8 mouse cellular contexts compared by ENCODE assay signal in genomic region chr14:56598759-56599158, GRCm38 (mm10). TPM values are rescaled to one million over a fixed set of nuclear protein-coding genes. Genes with fewer than 3 reads are reported as not detected.
A peak's percentile ranks its signal among the peaks of the same experiment; 100 is the strongest.
DNase-seq lines count a peak whose midpoint lies in the region; ATAC-seq and TF ChIP-seq lines count a peak whose summit lies in the region.

No protein-coding gene starts in this region.

- H3K27me3 ChIP-seq in midbrain, embryonic 14.5 days (ENCODE audit: control insufficient read depth, insufficient read depth, low read length), result no peaks in the 10 kb centered on the region
- no peaks in the 10 kb centered on the region for H3K27me3 ChIP-seq in midbrain, embryonic 13.5 days
- no peaks in the 10 kb centered on the region for H3K27me3 ChIP-seq in lung, embryonic 14.5 days (ENCODE audit: insufficient read depth, low read length)

- no peaks in the 10 kb centered on the region for H3K36me3 ChIP-seq in midbrain, embryonic 14.5 days (ENCODE audit: control insufficient read depth, insufficient read depth, low read length)
- no peaks in the 10 kb centered on the region for H3K36me3 ChIP-seq in midbrain, embryonic 13.5 days
- H3K36me3 ChIP-seq in lung, embryonic 14.5 days (ENCODE audit: insufficient read depth), result no peaks in the 10 kb centered on the region

- TF ChIP-seq CTCF in brain, embryonic 14.5 days (IDR thresholded peaks at IDR 0.05; ENCODE audit: borderline replicate concordance, extremely low read depth, insufficient read depth, insufficient read length), result peak; percentile 64
- peak; percentile 78 for TF ChIP-seq CTCF in lung, embryonic 14.5 days (IDR thresholded peaks at IDR 0.05; ENCODE audit: low read depth)

- TF ChIP-seq POLR2A in brain, embryonic 14.5 days (IDR thresholded peaks at IDR 0.05; ENCODE audit: borderline replicate concordance, extremely low read depth, insufficient read depth, insufficient read length, poor library complexity, severe bottlenecking), result no peak

- DNase-seq in cerebellum, adult 9-10 months, result no peak
- DNase-seq in midbrain, embryonic 14.5 days, result peak; percentile 49
- peak; percentile 45 for DNase-seq in brain, embryonic 14.5 days (ENCODE audit: low read depth)
- peak; percentile 65 for DNase-seq in gastrocnemius, postnatal 10 days
- peak; percentile 56 for DNase-seq in lung, embryonic 14.5 days
- peak; percentile 57 to 84 for DNase-seq in spleen, postnatal 10 days (ENCODE audit: low spot score in 2 of 2)

- H3K27ac ChIP-seq in midbrain, embryonic 14.5 days (replicated peaks; ENCODE audit: low read depth, low read length), result no peak overlapping the region
- H3K27ac ChIP-seq in midbrain, embryonic 13.5 days, result no peak overlapping the region
- H3K27ac ChIP-seq in lung, embryonic 14.5 days (ENCODE audit: low read depth), result no peak overlapping the region

- no peak overlapping the region for H3K4me2 ChIP-seq in midbrain, embryonic 14.5 days (ENCODE audit: low read length)
- no peak overlapping the region for H3K4me2 ChIP-seq in midbrain, embryonic 13.5 days (replicated peaks)
- H3K4me2 ChIP-seq in lung, embryonic 14.5 days, result no peak overlapping the region

- H3K4me3 ChIP-seq in midbrain, embryonic 14.5 days (replicated peaks; ENCODE audit: low read depth, low read length), result no peak overlapping the region
- H3K4me3 ChIP-seq in midbrain, embryonic 13.5 days (replicated peaks), result no peak overlapping the region
- no peak overlapping the region for H3K4me3 ChIP-seq in lung, embryonic 14.5 days (ENCODE audit: low read depth, low read length)

- ATAC-seq in cerebellum, adult (ENCODE audit: insufficient number of reproducible peaks, low FRiP score, low TSS enrichment), result peak; percentile 26; the same call in 1 of the 2 replicates
- ATAC-seq in midbrain, embryonic 14.5 days (ENCODE audit: low FRiP score, low TSS enrichment), result no peak
- no peak for ATAC-seq in midbrain, embryonic 13.5 days
- no peak for ATAC-seq in lung, embryonic 14.5 days (ENCODE audit: insufficient read depth)

- H3K4me1 ChIP-seq in midbrain, embryonic 14.5 days (ENCODE audit: control insufficient read depth, insufficient read depth, low read length), result no peaks in the 10 kb centered on the region
- H3K4me1 ChIP-seq in midbrain, embryonic 13.5 days (replicated peaks), result no peaks in the 10 kb centered on the region
- H3K4me1 ChIP-seq in lung, embryonic 14.5 days (ENCODE audit: insufficient read depth), result no peaks in the 10 kb centered on the region

- H3K9ac ChIP-seq in midbrain, embryonic 14.5 days (replicated peaks; ENCODE audit: low read length), result no peak overlapping the region
- no peak overlapping the region for H3K9ac ChIP-seq in midbrain, embryonic 13.5 days (replicated peaks)
- no peak overlapping the region for H3K9ac ChIP-seq in lung, embryonic 14.5 days

- no peaks in the 10 kb centered on the region for H3K9me3 ChIP-seq in midbrain, embryonic 14.5 days (ENCODE audit: control insufficient read depth, low read length)
- H3K9me3 ChIP-seq in midbrain, embryonic 13.5 days, result no peaks in the 10 kb centered on the region
- no peaks in the 10 kb centered on the region for H3K9me3 ChIP-seq in lung, embryonic 14.5 days (ENCODE audit: low read depth, low read length)

- 43% methylated on average over 6 of the region's 6 CpGs for WGBS in midbrain, embryonic 14.5 days
- WGBS in midbrain, embryonic 13.5 days, result 44% methylated on average over 6 of the region's 6 CpGs
- WGBS in lung, embryonic 14.5 days, result 46% methylated on average over 6 of the region's 6 CpGs

RNA-seq across cellular contexts. Expression of gene Parp4, which starts 23.3 kb away (rescaled TPM):
- polyA plus RNA-seq in midbrain, embryonic 14.5 days (2014; fragmentation: Nextera tagmentation; extraction: Ambion mirVana), result 0.61 and 1.1 TPM in 2 replicates
- 0.87 and 0.92 TPM in 2 replicates for polyA plus RNA-seq in midbrain, embryonic 13.5 days (2015; fragmentation: Nextera tagmentation; extraction: Ambion mirVana)
- polyA plus RNA-seq in brain, embryonic 14.5 days (2012; rRNA removed), result 1.4 and 2.3 TPM in 2 replicates
- total RNA-seq in gastrocnemius, postnatal 10 days (2021), result 10 to 100 TPM; 10.4 to 12.4 TPM
- 4.0 and 5.9 TPM in 2 replicates for polyA plus RNA-seq in lung, embryonic 14.5 days (2014; fragmentation: Nextera tagmentation; extraction: Ambion mirVana)

RNA-seq across cellular contexts. Expression of gene Cenpj, which starts 23.5 kb away (rescaled TPM):
- polyA plus RNA-seq in midbrain, embryonic 14.5 days (2014; fragmentation: Nextera tagmentation; extraction: Ambion mirVana), result 4.1 and 9.2 TPM in 2 replicates
- 10.2 and 11.4 TPM in 2 replicates for polyA plus RNA-seq in midbrain, embryonic 13.5 days (2015; fragmentation: Nextera tagmentation; extraction: Ambion mirVana)
- 6.9 and 7.1 TPM in 2 replicates for polyA plus RNA-seq in brain, embryonic 14.5 days (2012; rRNA removed)
- 1 to 10 TPM; 2.9 to 3.5 TPM for total RNA-seq in gastrocnemius, postnatal 10 days (2021)
- 13.5 and 16.3 TPM in 2 replicates for polyA plus RNA-seq in lung, embryonic 14.5 days (2014; fragmentation: Nextera tagmentation; extraction: Ambion mirVana)
